Mouse (Mus musculus) embryonic facial prominence, embryonic 15.5 days (tissue): ENCODE data around the gene Efcab1. TPM values are rescaled to one million over a fixed set of nuclear protein-coding genes. Genes with fewer than 3 reads are reported as not detected.

ENCODE experiments used
- ATAC-seq: fragments of 200-750 bp; cut with Nextera tagmentation; 2 replicates; pipeline ENCODE4 v1.8.0; 2017; ENCODE audit warnings: low read depth, moderate TSS enrichment; ENCODE audit not compliant: insufficient number of reproducible peaks, low FRiP score, low TSS enrichment
- H3K27ac ChIP-seq: fragments of 300-500 bp; sonication (generic); replicated peaks from 2 replicates; pipeline ENCODE4 v1.5.1; 2015; ENCODE audit warnings: mild to moderate bottlenecking, inconsistent platforms
- H3K27me3 ChIP-seq: fragments of 300-500 bp; sonication (generic); 2 replicates; pipeline ENCODE4 v1.6.1; 2015; ENCODE audit warnings: inconsistent platforms
- H3K36me3 ChIP-seq: fragments of 300-500 bp; sonication (generic); 2 replicates; pipeline ENCODE4 v1.6.1; 2015; ENCODE audit warnings: mild to moderate bottlenecking, inconsistent platforms
- H3K4me1 ChIP-seq: fragments of 300-500 bp; sonication (generic); 2 replicates; pipeline ENCODE4 v1.6.1; 2015; ENCODE audit warnings: inconsistent platforms
- H3K4me2 ChIP-seq: fragments of 300-500 bp; sonication (generic); replicated peaks from 2 replicates; pipeline ENCODE4 v1.6.1; 2015; ENCODE audit warnings: mild to moderate bottlenecking, inconsistent platforms
- H3K4me3 ChIP-seq: fragments of 300-500 bp; sonication (generic); replicated peaks from 2 replicates; pipeline ENCODE4 v1.5.1; 2015; ENCODE audit warnings: mild to moderate bottlenecking, inconsistent platforms
- H3K9ac ChIP-seq: fragments of 300-500 bp; sonication (generic); 2 replicates; pipeline ENCODE4 v1.6.1; 2015; ENCODE audit warnings: inconsistent platforms
- H3K9me3 ChIP-seq: fragments of 300-500 bp; sonication (generic); replicated peaks from 2 replicates; pipeline ENCODE4 v1.6.1; 2016; ENCODE audit warnings: inconsistent platforms
- WGBS: fragments of 180-500 bp; shearing (Covaris S2); methylation state at CpG from one replicate; pipeline ENCODE4 v1.1.7; 2015; 5-methylcytosine and 5-hydroxymethylcytosine counted together
- polyA plus RNA-seq: library from polyadenylated mRNA; unstranded; fragments of >200 nt; fragmentation: Nextera tagmentation; extraction: Ambion mirVana; gene quantifications from 2 replicates; pipeline ENCODE4 v1.2.1, GENCODE M21; 2015

The Efcab1 gene
- polyA plus RNA-seq, 1 experiment from 2014 or later = 15.9 TPM

GRCm38 (mm10) chr16:15014724-15015123, 108.3 kb downstream of the Efcab1 start:
- H3K36me3 ChIP-seq = no peaks in the 10 kb centered on the region
- 51% methylated on average over 2 of the region's 2 CpGs for WGBS
- H3K27me3 ChIP-seq = no peaks in the 10 kb centered on the region

More at GRCm38 (mm10) chr16:15014724-15015123, 108.3 kb downstream of the Efcab1 start:
- H3K4me1 ChIP-seq = no peaks in the 10 kb centered on the region
- no peak overlapping the region for H3K4me2 ChIP-seq
- ATAC-seq = no peak
- H3K27ac ChIP-seq = no peak overlapping the region
- no peak overlapping the region for H3K4me3 ChIP-seq
- H3K9me3 ChIP-seq = no peaks in the 10 kb centered on the region
- H3K9ac ChIP-seq = no peak overlapping the region
